Mouse (Mus musculus) MEL (cell line): ENCODE data around the gene Gpx7. TPM values are rescaled to one million over a fixed set of nuclear protein-coding genes. Genes with fewer than 3 reads are reported as not detected.

Source experiments
- DNase-seq: peaks from one replicate; pipeline ENCODE4 v3.0.0; 2011; ENCODE audit warnings: low read depth, low spot score
- H3K27ac ChIP-seq: 2 replicates; pipeline ENCODE4 v1.5.1; 2012; ENCODE audit warnings: low read depth, mild to moderate bottlenecking, control low read depth, low read length, moderate library complexity; ENCODE audit not compliant: control insufficient read depth
- H3K27me3 ChIP-seq, 2 experiments: fragments of 150-350 bp in 1 of 2; sonication (generic) in 1 of 2; 2 replicates each; pipeline ENCODE4 v1.6.1; 2012; ENCODE audit warnings: low read length in 2 of 2, mild to moderate bottlenecking in 2 of 2, improper control_type of control experiment in 1 of 2, moderate library complexity in 1 of 2; ENCODE audit not compliant: insufficient read depth in 2 of 2, control insufficient read depth in 1 of 2
- H3K36me3 ChIP-seq, 2 experiments: 2 replicates each; pipeline ENCODE4 v1.6.1; 2012 to 2014; ENCODE audit warnings: low read length in 2 of 2, improper control_type of control experiment in 1 of 2, inconsistent platforms in 1 of 2, mild to moderate bottlenecking in 1 of 2; ENCODE audit not compliant: insufficient read depth in 2 of 2, control insufficient read depth in 1 of 2
- H3K4me1 ChIP-seq, 2 experiments: fragments of 150-350 bp in 1 of 2; sonication (generic) in 1 of 2; 2 replicates each; pipeline ENCODE4 v1.6.1; 2012; ENCODE audit warnings: low read length in 2 of 2, improper control_type of control experiment in 1 of 2, mild to moderate bottlenecking in 1 of 2; ENCODE audit not compliant: insufficient read depth in 2 of 2, control insufficient read depth in 1 of 2
- H3K4me3 ChIP-seq, 2 experiments: fragments of 150-350 bp in 1 of 2; sonication (generic) in 1 of 2; 2 replicates each; pipeline ENCODE4 v1.5.1; 2012; ENCODE audit warnings: low read depth in 2 of 2, low read length in 2 of 2, mild to moderate bottlenecking in 2 of 2, moderate library complexity in 2 of 2, control low read depth in 1 of 2, improper control_type of control experiment in 1 of 2; ENCODE audit not compliant: control insufficient read depth in 1 of 2, insufficient read depth in 1 of 2
- H3K79me2 ChIP-seq: 2 replicates; pipeline ENCODE4 v1.6.1; 2012; ENCODE audit warnings: mild to moderate bottlenecking, low read length, moderate library complexity; ENCODE audit not compliant: control insufficient read depth, poor library complexity, insufficient read depth
- H3K9ac ChIP-seq: 2 replicates; pipeline ENCODE4 v1.6.1; 2012; ENCODE audit warnings: low read depth, mild to moderate bottlenecking, control low read depth, low read length, moderate library complexity; ENCODE audit not compliant: control insufficient read depth, poor library complexity, severe bottlenecking
- H3K9me3 ChIP-seq: fragments of 150-350 bp; sonication (generic); replicated peaks from 2 replicates; pipeline ENCODE4 v1.6.1; 2012; ENCODE audit warnings: mild to moderate bottlenecking, low read length, improper control_type of control experiment, moderate library complexity; ENCODE audit not compliant: insufficient read depth
- BHLHE40 ChIP-seq: IDR thresholded peaks from 2 replicates; pipeline ENCODE4 v1.6.1; 2012; ENCODE audit warnings: low read depth, mild to moderate bottlenecking, inconsistent platforms, low read length, improper control_type of control experiment, borderline replicate concordance
- CHD2 ChIP-seq: IDR thresholded peaks from 2 replicates; pipeline ENCODE4 v1.6.1; 2011; ENCODE audit warnings: low read length, improper control_type of control experiment
- E2F4 ChIP-seq: IDR thresholded peaks from 2 replicates; pipeline ENCODE4 v1.6.1; 2011; ENCODE audit warnings: low read depth, low read length, improper control_type of control experiment, borderline replicate concordance
- ELF1 ChIP-seq: IDR thresholded peaks from 2 replicates; pipeline ENCODE4 v1.6.1; 2014; ENCODE audit warnings: low read depth, mild to moderate bottlenecking, inconsistent platforms, low read length, improper control_type of control experiment, moderate library complexity
- EP300 ChIP-seq, 2 experiments: IDR thresholded peaks; 2 replicates each; pipeline ENCODE4 v1.6.1; 2011; ENCODE audit warnings: improper control_type of control experiment in 2 of 2, low read length in 2 of 2, low read depth in 1 of 2, mild to moderate bottlenecking in 1 of 2
- ETS1 ChIP-seq: IDR thresholded peaks from 2 replicates; pipeline ENCODE4 v1.6.1; 2012; ENCODE audit warnings: low read depth, mild to moderate bottlenecking, inconsistent platforms, low read length, improper control_type of control experiment, moderate library complexity
- GABPA ChIP-seq: IDR thresholded peaks from 2 replicates; pipeline ENCODE4 v1.6.1; 2012; ENCODE audit warnings: low read depth, mild to moderate bottlenecking, inconsistent platforms, low read length, improper control_type of control experiment, moderate library complexity
- GATA1 ChIP-seq: IDR thresholded peaks from 2 replicates; pipeline ENCODE4 v1.6.1; 2011; ENCODE audit warnings: low read depth, low read length, improper control_type of control experiment
- HCFC1 ChIP-seq: IDR thresholded peaks from 2 replicates; pipeline ENCODE4 v1.6.1; 2012; ENCODE audit warnings: low read depth, mild to moderate bottlenecking, inconsistent platforms, low read length, improper control_type of control experiment, moderate library complexity
- JUND ChIP-seq: IDR thresholded peaks from 2 replicates; pipeline ENCODE4 v1.6.1; 2011; ENCODE audit warnings: low read depth, mild to moderate bottlenecking, improper control_type of control experiment, low read length
- KAT2A ChIP-seq: conservative IDR thresholded peaks from 2 replicates; pipeline ENCODE4 v1.6.1; 2012; ENCODE audit warnings: low read depth, low read length, improper control_type of control experiment, inconsistent platforms
- MAX ChIP-seq: IDR thresholded peaks from 2 replicates; pipeline ENCODE4 v1.6.1; 2011; ENCODE audit warnings: low read length, improper control_type of control experiment
- MAZ ChIP-seq: IDR thresholded peaks from 2 replicates; pipeline ENCODE4 v1.6.1; 2012; ENCODE audit warnings: low read depth, mild to moderate bottlenecking, inconsistent platforms, low read length, improper control_type of control experiment
- MEF2A ChIP-seq: IDR thresholded peaks from 2 replicates; pipeline ENCODE4 v1.6.1; 2014; ENCODE audit warnings: low read depth, mild to moderate bottlenecking, inconsistent platforms, low read length, improper control_type of control experiment; ENCODE audit not compliant: poor library complexity, insufficient replicate concordance, severe bottlenecking; ENCODE audit errors: extremely low read depth
- MXI1 ChIP-seq: IDR thresholded peaks from 2 replicates; pipeline ENCODE4 v1.6.1; 2011; ENCODE audit warnings: mild to moderate bottlenecking, low read depth, low read length, improper control_type of control experiment
- MYB ChIP-seq: IDR thresholded peaks from 2 replicates; pipeline ENCODE4 v1.6.1; 2011; ENCODE audit warnings: mild to moderate bottlenecking, low read depth, low read length, improper control_type of control experiment
- MYC ChIP-seq: IDR thresholded peaks from 2 replicates; pipeline ENCODE4 v1.6.1; 2011; ENCODE audit warnings: low read depth, mild to moderate bottlenecking, low read length, improper control_type of control experiment, moderate library complexity
- NRF1 ChIP-seq: IDR thresholded peaks from 2 replicates; pipeline ENCODE4 v1.6.1; 2014; ENCODE audit warnings: low read depth, mild to moderate bottlenecking, inconsistent platforms, low read length, improper control_type of control experiment, moderate library complexity; ENCODE audit not compliant: poor library complexity, insufficient read depth, severe bottlenecking
- POLR2AphosphoS2 ChIP-seq: IDR thresholded peaks from 2 replicates; pipeline ENCODE4 v1.6.1; 2011; ENCODE audit warnings: low read length, improper control_type of control experiment
- POLR2AphosphoS5 ChIP-seq: IDR thresholded peaks from 2 replicates; pipeline ENCODE4 v1.6.1; 2012; ENCODE audit warnings: low read depth, borderline replicate concordance, mild to moderate bottlenecking, inconsistent platforms, low read length, moderate library complexity, mixed read lengths
- RCOR1 ChIP-seq: IDR thresholded peaks from 2 replicates; pipeline ENCODE4 v1.6.1; 2012; ENCODE audit warnings: low read depth, mild to moderate bottlenecking, inconsistent platforms, low read length, improper control_type of control experiment
- SIN3A ChIP-seq: IDR thresholded peaks from 2 replicates; pipeline ENCODE4 v1.6.1; 2012; ENCODE audit warnings: low read length, improper control_type of control experiment, inconsistent platforms
- TBP ChIP-seq: IDR thresholded peaks from 2 replicates; pipeline ENCODE4 v1.8.0; 2011; ENCODE audit warnings: low read depth, low read length, improper control_type of control experiment
- TCF12 ChIP-seq: IDR thresholded peaks from 2 replicates; pipeline ENCODE4 v1.6.1; 2014; ENCODE audit warnings: low read depth, mild to moderate bottlenecking, inconsistent platforms, low read length, improper control_type of control experiment, moderate library complexity
- USF1 ChIP-seq: IDR thresholded peaks from 2 replicates; pipeline ENCODE4 v1.6.1; 2014; ENCODE audit warnings: low read depth, mild to moderate bottlenecking, inconsistent platforms, low read length, improper control_type of control experiment, moderate library complexity
- USF2 ChIP-seq, 2 experiments: IDR thresholded peaks; 2 replicates each; pipeline ENCODE4 v1.6.1; 2011 to 2012; ENCODE audit warnings: improper control_type of control experiment in 2 of 2, low read length in 2 of 2, borderline replicate concordance in 1 of 2, inconsistent platforms in 1 of 2, low read depth in 1 of 2, mild to moderate bottlenecking in 1 of 2; ENCODE audit not compliant: insufficient read depth in 1 of 2
- ZC3H11A ChIP-seq: IDR thresholded peaks from 2 replicates; pipeline ENCODE4 v1.6.1; 2012; ENCODE audit warnings: low read depth, mild to moderate bottlenecking, inconsistent platforms, low read length, improper control_type of control experiment
- ZMIZ1 ChIP-seq: IDR thresholded peaks from 2 replicates; pipeline ENCODE4 v1.6.1; 2012; ENCODE audit warnings: low read depth, mild to moderate bottlenecking, inconsistent platforms, low read length, improper control_type of control experiment, moderate library complexity
- polyA plus RNA-seq, 2 experiments: library from polyadenylated mRNA; stranded (reverse) in 1 of 2; unstranded in 1 of 2; fragments of >175 nt in 1 of 2; fragments of >200 nt in 1 of 2; gene quantifications; 2 replicates each; pipeline versions ENCODE4 v1.2.1 to v1.2.4; 2012; ENCODE audit warnings: low replicate concordance in 2 of 2, low read depth in 1 of 2; ENCODE audit not compliant: insufficient read length in 2 of 2, insufficient read depth in 1 of 2, missing spikeins in 1 of 2
- total RNA-seq: library from RNA; depleted of rRNA; stranded (reverse); fragments of 300-350 nt; gene quantifications from 2 replicates; pipeline ENCODE4 v1.2.3, GENCODE M21; 2012

Gpx7 gene
- total and polyA plus RNA-seq, 3 experiments = not detected

DNA sequence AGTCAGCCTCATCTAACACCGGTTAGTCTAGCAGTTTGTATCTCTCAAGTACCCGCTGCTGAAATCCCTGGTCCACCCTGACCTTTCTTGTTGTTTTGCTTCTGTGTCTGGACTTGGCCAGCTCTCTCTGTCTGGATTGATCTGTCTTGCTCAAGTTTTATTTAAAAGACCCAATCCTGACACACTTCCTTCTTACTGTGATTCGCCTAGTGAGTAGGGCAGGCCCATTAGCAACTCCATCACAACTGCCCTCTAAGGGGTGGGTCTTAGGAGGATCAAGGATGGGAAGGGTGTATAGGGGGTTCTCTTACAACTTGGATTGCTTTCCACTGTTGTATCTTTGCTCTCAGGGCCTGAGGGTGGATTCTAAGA lies 1.0 kb downstream of the Gpx7 start:
- TF ChIP-seq GATA1 = no peak
- TF ChIP-seq POLR2AphosphoS5 = no peak
- no peak for TF ChIP-seq TCF12
- no peak for TF ChIP-seq MAZ
- no peak for TF ChIP-seq NRF1
- no peak for TF ChIP-seq EP300 (IDR thresholded peaks at IDR 0.05; ENCODE audit: low read depth in 1 of 2, low read length in 2 of 2)
- TF ChIP-seq JUND = no peak
- no peak for TF ChIP-seq USF2 (IDR thresholded peaks at IDR 0.05; ENCODE audit: borderline replicate concordance in 1 of 2, insufficient read depth in 1 of 2, low read depth in 1 of 2, low read length in 2 of 2)
- TF ChIP-seq ZMIZ1 = no peak
- no peak for TF ChIP-seq GABPA
- TF ChIP-seq HCFC1 = no peak
- no peak for TF ChIP-seq ZC3H11A
- TF ChIP-seq MEF2A = no peak
- no peak for TF ChIP-seq POLR2AphosphoS2
- TF ChIP-seq MAX = no peak
- no peak for TF ChIP-seq MYB
- TF ChIP-seq ELF1 = no peak
- TF ChIP-seq SIN3A = no peak
- TF ChIP-seq USF1 = no peak
- no peak for TF ChIP-seq E2F4
- Histone ChIP-seq H3K4me1 (no peaks in the 10 kb centered on the region), H3K4me3 (no peak overlapping the region), H3K79me2 (no peaks in the 10 kb centered on the region), H3K27ac (no peak overlapping the region), H3K27me3 (peaks cover 5% of the 10 kb centered on the region in 2 experiments; a peak in 3 of 4 replicates), H3K36me3 (no peaks in the 10 kb centered on the region), H3K9me3 (no peaks in the 10 kb centered on the region), H3K9ac (no peak overlapping the region)
- DNase-seq = no peak

GRCm38 (mm10) chr4:108403861-108404635 lies 2.7 kb downstream of the Gpx7 start:
- Histone ChIP-seq H3K4me1 (no peaks in the 10 kb centered on the region), H3K27me3 (peaks cover 5% of the 10 kb centered on the region in 2 experiments; a peak in 3 of 4 replicates), H3K27ac (no peak overlapping the region), H3K36me3 (no peaks in the 10 kb centered on the region), H3K4me3 (no peak overlapping the region), H3K79me2 (no peaks in the 10 kb centered on the region), H3K9me3 (no peaks in the 10 kb centered on the region), H3K9ac (no peak overlapping the region)
- DNase-seq = no peak
- TF ChIP-seq MYC (no peak), MXI1 (no peak), RCOR1 (no peak), ETS1 (no peak), BHLHE40 (no peak), USF2 (IDR thresholded peaks at IDR 0.05; ENCODE audit: borderline replicate concordance in 1 of 2, insufficient read depth in 1 of 2, low read depth in 1 of 2, low read length in 2 of 2) (no peak), MEF2A (no peak), KAT2A (no peak), E2F4 (no peak), TCF12 (no peak), MAX (no peak), USF1 (no peak), CHD2 (no peak), TBP (no peak), SIN3A (no peak)
